Comparison of ENCODE assay signal across 14 mouse cellular contexts in the genomic region with DNA sequence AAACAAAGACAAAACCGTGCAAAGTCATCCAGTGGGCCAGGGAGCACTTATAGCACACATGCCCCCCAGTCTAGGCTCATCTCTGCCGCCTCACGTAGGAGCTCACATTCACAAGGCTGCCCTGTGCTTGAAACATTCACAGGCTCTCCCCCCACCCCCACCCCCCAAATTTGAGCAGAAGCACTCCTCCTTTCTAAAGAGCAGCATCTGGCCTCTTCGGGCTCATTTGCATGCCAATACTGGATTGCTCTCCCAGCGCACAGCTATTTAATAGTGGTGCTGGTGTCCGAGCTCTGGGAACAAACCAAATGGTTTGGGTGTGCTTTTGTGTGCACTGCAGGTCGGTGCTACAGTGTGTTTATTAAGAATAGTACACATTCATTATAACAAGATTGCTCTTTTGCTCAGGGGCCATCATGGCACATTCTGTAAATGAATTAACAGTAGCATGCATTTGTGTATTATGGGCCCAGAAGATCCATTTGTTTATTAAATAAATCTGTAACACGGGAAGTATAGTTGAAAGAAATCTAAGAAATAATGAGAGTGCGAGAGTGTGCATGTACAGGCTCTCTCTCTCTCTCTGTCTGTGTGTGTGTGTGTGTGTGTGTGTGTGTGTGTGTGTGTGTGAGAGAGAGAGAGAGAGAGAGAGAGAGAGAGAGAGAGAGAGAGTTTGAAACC.
DNase-seq lines count a peak whose midpoint lies in the region; ATAC-seq lines count a peak whose summit lies in the region.
"Had no signal": no experiment of that assay in that cellular context is flagged by ENCODE, and none has a peak within 500 bp of the region (broad histone marks: within the 10 kb centered on the region; RNA-seq: fewer than 3 reads in every experiment).

No protein-coding gene starts in this region.

- H3K4me1 ChIP-seq in forebrain, embryonic 13.5 days = peaks cover 46% of the 10 kb centered on the region
- H3K4me1 ChIP-seq in limb, embryonic 10.5 days = peaks cover 55% of the 10 kb centered on the region
- peaks cover 35% of the 10 kb centered on the region for H3K4me1 ChIP-seq in neural tube, embryonic 13.5 days (replicated peaks)
- H3K4me1 ChIP-seq in heart, embryonic 10.5 days = no peaks in the 10 kb centered on the region; the same call in 1 of the 2 replicates
- H3K4me1 ChIP-seq: heart, embryonic 12.5 days had no signal

- no peaks in the 10 kb centered on the region for H3K36me3 ChIP-seq in forebrain, embryonic 13.5 days (ENCODE audit: poor library complexity, severe bottlenecking)
- H3K36me3 ChIP-seq in limb, embryonic 10.5 days = no peaks in the 10 kb centered on the region
- no peaks in the 10 kb centered on the region for H3K36me3 ChIP-seq in neural tube, embryonic 13.5 days
- H3K36me3 ChIP-seq in heart, embryonic 10.5 days = no peaks in the 10 kb centered on the region
- H3K36me3 ChIP-seq: heart, embryonic 12.5 days; limb, embryonic 12.5 days had no signal

- no peak overlapping the region for H3K4me3 ChIP-seq in forebrain, embryonic 13.5 days
- H3K4me3 ChIP-seq in limb, embryonic 10.5 days = no peak overlapping the region
- H3K4me3 ChIP-seq in neural tube, embryonic 13.5 days = no peak overlapping the region
- no peak overlapping the region for H3K4me3 ChIP-seq in heart, embryonic 10.5 days
- H3K4me3 ChIP-seq: heart, embryonic 12.5 days; limb, embryonic 12.5 days had no signal

- ATAC-seq in forebrain, embryonic 13.5 days = peak; percentile 92
- peak; percentile 94 for ATAC-seq in neural tube, embryonic 13.5 days (ENCODE audit: low read depth)
- ATAC-seq: CD4-positive, CD25-positive, alpha-beta regulatory T cell, adult 4 months; inflammation-experienced regulatory T-cells, adult 6 months had no signal

- peak; percentile 81 for DNase-seq in embryo, embryonic 10.5 days (ENCODE audit: low spot score)
- DNase-seq in limb, embryonic 10.5 days (ENCODE audit: low spot score) = no peak
- no peak for DNase-seq in spleen, postnatal 14 days (ENCODE audit: low spot score in 2 of 2)
- no peak for DNase-seq in heart, embryonic 10.5 days (ENCODE audit: low spot score)
- no peak for DNase-seq in thymus, postnatal 25 days
- DNase-seq in frontal cortex, postnatal 10 days (ENCODE audit: low spot score in 2 of 2) = no peak
- DNase-seq: lung, adult 18-20 months; thymus, postnatal 36 days had no signal

- no peak overlapping the region for H3K9ac ChIP-seq in forebrain, embryonic 13.5 days
- H3K9ac ChIP-seq in neural tube, embryonic 13.5 days = no peak overlapping the region
- H3K9ac ChIP-seq: heart, embryonic 12.5 days; limb, embryonic 12.5 days had no signal

- 2% methylated on average over 9 of the region's 9 CpGs for whole genome bisulfite sequencing in forebrain, embryonic 13.5 days
- 24% methylated on average over 9 of the region's 9 CpGs for WGBS in limb, embryonic 10.5 days
- WGBS in neural tube, embryonic 13.5 days = 13% methylated on average over 9 of the region's 9 CpGs
- 55% methylated on average over 9 of the region's 9 CpGs for WGBS in heart, embryonic 10.5 days

- no peaks in the 10 kb centered on the region for H3K9me3 ChIP-seq in forebrain, embryonic 13.5 days (replicated peaks)
- H3K9me3 ChIP-seq in limb, embryonic 10.5 days (replicated peaks) = no peaks in the 10 kb centered on the region
- no peaks in the 10 kb centered on the region for H3K9me3 ChIP-seq in neural tube, embryonic 13.5 days
- no peaks in the 10 kb centered on the region for H3K9me3 ChIP-seq in heart, embryonic 10.5 days
- H3K9me3 ChIP-seq: heart, embryonic 12.5 days; limb, embryonic 12.5 days had no signal

- peak overlapping the region; percentile 84 for H3K27ac ChIP-seq in forebrain, embryonic 13.5 days
- 0 out of 2 replicates have a peak overlapping the region, but pooled peaks have one; percentile 5 for H3K27ac ChIP-seq in limb, embryonic 10.5 days
- H3K27ac ChIP-seq in neural tube, embryonic 13.5 days (replicated peaks) = peak overlapping the region; percentile 69
- H3K27ac ChIP-seq in heart, embryonic 10.5 days = no peak overlapping the region
- H3K27ac ChIP-seq: limb, embryonic 12.5 days had no signal

- H3K4me2 ChIP-seq in forebrain, embryonic 13.5 days = peak overlapping the region; percentile 32
- peak overlapping the region; percentile 14; the same call in 1 of the 2 replicates for H3K4me2 ChIP-seq in neural tube, embryonic 13.5 days
- H3K4me2 ChIP-seq: heart, embryonic 12.5 days; limb, embryonic 12.5 days had no signal

- H3K27me3 ChIP-seq in forebrain, embryonic 13.5 days = no peaks in the 10 kb centered on the region
- peaks cover 21% of the 10 kb centered on the region for H3K27me3 ChIP-seq in limb, embryonic 10.5 days (ENCODE audit: low read depth, poor library complexity, severe bottlenecking)
- H3K27me3 ChIP-seq in neural tube, embryonic 13.5 days = no peaks in the 10 kb centered on the region
- no peaks in the 10 kb centered on the region for H3K27me3 ChIP-seq in heart, embryonic 10.5 days (ENCODE audit: insufficient read depth, poor library complexity, severe bottlenecking)
- H3K27me3 ChIP-seq: heart, embryonic 12.5 days had no signal
